Mouse (Mus musculus) ES-E14 (cell line): ENCODE data around the gene Gm38431. TPM values are rescaled to one million over a fixed set of nuclear protein-coding genes. Genes with fewer than 3 reads are reported as not detected.

Source experiments
- DNase-seq: peaks from one replicate; pipeline ENCODE4 v3.0.0-alpha.2; 2013; ENCODE audit warnings: low read depth, low spot score
- H3K27ac ChIP-seq: 2 replicates; pipeline ENCODE4 v1.5.1; 2012; ENCODE audit warnings: low read depth, mild to moderate bottlenecking, low read length, moderate library complexity, mixed read lengths; ENCODE audit not compliant: poor library complexity, insufficient read depth, severe bottlenecking
- H3K36me3 ChIP-seq: 2 replicates; pipeline ENCODE4 v1.6.1; 2012; ENCODE audit warnings: mild to moderate bottlenecking, low read length, moderate library complexity, mixed read lengths; ENCODE audit not compliant: control insufficient read depth, poor library complexity, insufficient read depth, severe bottlenecking
- H3K4me1 ChIP-seq, 2 experiments: fragments of 150-350 bp in 1 of 2; sonication (generic) in 1 of 2; 2 replicates each; pipeline ENCODE4 v1.6.1; 2012; ENCODE audit warnings: low read length in 2 of 2, mild to moderate bottlenecking in 1 of 2, mixed read lengths in 1 of 2; ENCODE audit not compliant: control insufficient read depth in 2 of 2, insufficient read depth in 2 of 2, poor library complexity in 1 of 2
- H3K4me3 ChIP-seq, 2 experiments: fragments of 150-350 bp in 1 of 2; sonication (generic) in 1 of 2; 2 replicates each; pipeline ENCODE4 v1.5.1; 2012; ENCODE audit warnings: low read length in 2 of 2, low read depth in 1 of 2, mild to moderate bottlenecking in 1 of 2, mixed read lengths in 1 of 2; ENCODE audit not compliant: insufficient read depth in 1 of 2, poor library complexity in 1 of 2, severe bottlenecking in 1 of 2
- H3K9ac ChIP-seq: 2 replicates; pipeline ENCODE4 v1.6.1; 2012; ENCODE audit warnings: low read depth, mild to moderate bottlenecking, low read length, mixed read lengths; ENCODE audit not compliant: poor library complexity, insufficient read depth, severe bottlenecking
- H3K9me3 ChIP-seq: fragments of 150-350 bp; sonication (generic); 2 replicates; pipeline ENCODE4 v1.6.1; 2012; ENCODE audit warnings: low read depth, mild to moderate bottlenecking, low read length; ENCODE audit not compliant: control insufficient read depth, insufficient read depth
- CHD2 ChIP-seq: IDR thresholded peaks from 2 replicates; pipeline ENCODE4 v1.6.1; 2014; ENCODE audit warnings: mild to moderate bottlenecking, low read depth, low read length, inconsistent platforms
- HCFC1 ChIP-seq: IDR thresholded peaks from 2 replicates; pipeline ENCODE4 v1.6.1; 2012; ENCODE audit warnings: low read length, inconsistent platforms, borderline replicate concordance; ENCODE audit not compliant: insufficient read depth
- MAFK ChIP-seq: IDR thresholded peaks from 2 replicates; pipeline ENCODE4 v1.6.1; 2014; ENCODE audit warnings: mild to moderate bottlenecking, low read depth, low read length, inconsistent platforms; ENCODE audit not compliant: insufficient read depth
- ZC3H11A ChIP-seq: IDR thresholded peaks from 2 replicates; pipeline ENCODE4 v1.6.1; 2012; ENCODE audit warnings: low read depth, mild to moderate bottlenecking, inconsistent platforms, low read length, borderline replicate concordance
- ZNF384 ChIP-seq: IDR thresholded peaks from 2 replicates; pipeline ENCODE4 v1.6.1; 2012; ENCODE audit warnings: low read depth, low read length, inconsistent platforms
- in situ Hi-C, 2 experiments: fragments of 600-800 bp; cut with MboI; formaldehyde crosslinking; loops; one replicate each; pipeline ENCODE4 v1.15.1; 2025; ENCODE audit warnings: low sequenced_read_pairs in 2 of 2, inconsistent platforms in 1 of 2; ENCODE audit not compliant: unreplicated experiment in 2 of 2
- total RNA-seq: library from RNA; depleted of rRNA; stranded (reverse); fragments of 300-350 nt; gene quantifications from 2 replicates; pipeline ENCODE4 v1.2.3, GENCODE M21; 2012

The Gm38431 gene
- total RNA-seq, 1 experiment: 18.5 TPM

DNA sequence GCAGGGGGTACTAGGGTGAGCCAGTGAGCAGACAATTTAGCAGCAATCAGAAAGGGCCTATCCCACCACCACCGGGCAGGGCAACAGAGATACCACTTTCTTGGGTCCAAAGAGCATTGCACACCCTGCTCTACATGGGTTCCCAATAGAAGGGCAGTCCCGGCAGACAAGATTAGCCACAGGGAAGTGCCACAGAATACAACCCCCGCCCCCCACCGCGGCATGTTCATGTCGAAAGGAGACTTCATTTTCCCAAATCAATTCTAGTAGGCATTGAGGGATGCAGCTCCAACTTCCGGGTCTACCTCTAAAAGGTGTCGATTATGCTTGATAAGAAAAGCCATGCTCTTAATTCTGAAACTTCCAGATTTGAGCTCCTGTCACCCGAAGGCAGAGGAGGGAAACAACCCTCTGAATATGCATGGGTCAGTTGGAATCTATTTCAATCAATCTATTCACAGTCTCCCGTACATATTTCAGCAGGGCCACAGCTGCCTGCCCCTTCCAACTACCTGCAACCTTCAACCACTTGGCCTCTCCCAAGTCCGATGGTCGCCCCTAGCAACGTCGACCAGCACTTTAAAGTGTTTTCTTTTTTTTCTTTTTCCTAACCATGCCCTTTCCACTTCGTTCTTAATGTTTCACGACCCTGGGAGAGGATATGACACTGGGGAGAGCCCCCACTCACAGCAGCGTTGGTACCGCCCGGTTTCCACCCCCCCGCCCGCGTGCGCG, 658 bp downstream of the Gm38431 start:
- Histone ChIP-seq H3K27ac (peak overlapping the region; percentile 96), H3K4me3 (peak overlapping the region; percentile 87 to 93), H3K4me1 (peaks cover 2 to 6% of the 10 kb centered on the region in 2 experiments; a peak in 3 of 4 replicates), H3K9ac (peak overlapping the region; percentile 98), H3K9me3 (no peaks in the 10 kb centered on the region), H3K36me3 (peaks cover 41% of the 10 kb centered on the region)
- TF ChIP-seq ZC3H11A (no peak), ZNF384 (0 out of 2 replicates have a peak, but pooled peaks have one; percentile 13)
- DNase-seq: no peak
- in situ Hi-C loops: no loop called here

DNA sequence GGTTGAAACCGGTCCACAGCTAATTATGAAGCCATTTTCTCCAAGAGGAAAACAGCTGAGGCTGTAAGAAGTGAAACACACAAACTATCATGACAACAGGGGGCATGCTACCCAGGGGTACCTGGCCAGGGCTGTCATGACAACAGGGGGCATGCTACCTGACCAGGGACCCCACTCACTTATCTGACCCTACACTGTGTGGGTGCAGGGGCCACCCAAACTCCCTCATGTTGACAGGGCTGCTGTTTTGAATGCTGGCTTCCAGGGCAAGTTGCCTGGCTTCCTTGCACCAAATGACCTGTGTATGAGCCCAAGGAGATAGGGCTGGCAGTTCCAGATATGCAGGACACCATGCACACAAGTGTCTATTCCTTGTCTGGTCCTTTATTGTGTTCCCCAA, 1.3 kb downstream of the Gm38431 start:
- Histone ChIP-seq H3K9me3 (no peaks in the 10 kb centered on the region), H3K4me3 (peak overlapping the region; percentile 87 to 93), H3K36me3 (peaks cover 46% of the 10 kb centered on the region), H3K27ac (no peak overlapping the region), H3K4me1 (peaks cover 2 to 4% of the 10 kb centered on the region in 2 experiments; a peak in 3 of 4 replicates), H3K9ac (peak overlapping the region; percentile 98; the same call in 1 of the 2 replicates)
- TF ChIP-seq MAFK: no peak
- TF ChIP-seq ZC3H11A: no peak
- no peak for DNase-seq
- in situ Hi-C loops: no loop called here

DNA sequence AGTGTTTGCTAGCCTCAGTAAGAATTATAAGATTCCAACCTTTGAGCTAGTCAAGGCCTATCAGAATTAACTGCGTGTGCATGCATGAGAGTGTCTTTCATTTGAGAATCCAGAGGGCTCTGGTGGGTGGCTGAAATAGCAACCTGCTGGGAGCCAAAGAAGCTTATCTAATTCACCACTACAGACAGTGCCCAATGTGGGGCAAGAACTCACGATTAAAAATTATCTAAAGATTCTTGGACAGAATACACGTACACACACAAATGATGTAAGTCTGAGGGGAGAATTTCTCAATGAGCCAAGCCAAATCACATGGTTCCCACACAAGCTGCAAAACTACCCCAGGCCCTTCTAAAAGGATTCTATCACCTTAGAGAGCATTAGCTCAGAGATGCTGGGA, 8.5 kb downstream of the Gm38431 start:
- Histone ChIP-seq H3K4me3 (no peak overlapping the region), H3K9me3 (no peaks in the 10 kb centered on the region), H3K27ac (no peak overlapping the region), H3K4me1 (no peaks in the 10 kb centered on the region), H3K36me3 (peaks cover 71% of the 10 kb centered on the region), H3K9ac (no peak overlapping the region)
- no peak for DNase-seq
- TF ChIP-seq MAFK (no peak), ZC3H11A (no peak), CHD2 (no peak), HCFC1 (no peak), ZNF384 (no peak)
- in situ Hi-C loops: no loop called here

DNA sequence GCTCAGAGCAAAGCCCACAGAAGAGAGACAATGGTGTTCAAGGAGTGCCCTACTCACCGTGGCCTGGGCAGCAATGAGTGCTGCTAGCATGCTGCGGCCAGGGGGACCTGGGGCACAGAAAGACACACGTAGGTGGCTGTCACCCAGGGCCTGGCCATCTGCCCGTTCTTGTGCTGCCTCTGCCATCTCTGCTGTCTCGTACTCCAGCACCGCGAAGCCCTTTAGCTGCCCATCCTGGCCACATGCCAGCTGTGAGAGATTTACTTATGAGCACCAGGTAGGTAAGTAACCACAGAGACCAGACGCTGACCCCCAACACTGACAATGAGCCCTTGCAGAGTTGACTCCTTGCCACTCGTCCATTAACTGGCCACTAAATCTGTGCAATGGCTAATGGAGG, 10.7 kb downstream of the Gm38431 start:
- Histone ChIP-seq H3K4me1 (no peaks in the 10 kb centered on the region), H3K9ac (no peak overlapping the region), H3K9me3 (no peaks in the 10 kb centered on the region), H3K4me3 (no peak overlapping the region), H3K36me3 (peaks cover 69% of the 10 kb centered on the region), H3K27ac (no peak overlapping the region)
- in situ Hi-C loops: no loop called here
- DNase-seq: no peak
- TF ChIP-seq ZC3H11A: no peak
- TF ChIP-seq MAFK: no peak
- TF ChIP-seq ZNF384: no peak
- no peak for TF ChIP-seq HCFC1

DNA sequence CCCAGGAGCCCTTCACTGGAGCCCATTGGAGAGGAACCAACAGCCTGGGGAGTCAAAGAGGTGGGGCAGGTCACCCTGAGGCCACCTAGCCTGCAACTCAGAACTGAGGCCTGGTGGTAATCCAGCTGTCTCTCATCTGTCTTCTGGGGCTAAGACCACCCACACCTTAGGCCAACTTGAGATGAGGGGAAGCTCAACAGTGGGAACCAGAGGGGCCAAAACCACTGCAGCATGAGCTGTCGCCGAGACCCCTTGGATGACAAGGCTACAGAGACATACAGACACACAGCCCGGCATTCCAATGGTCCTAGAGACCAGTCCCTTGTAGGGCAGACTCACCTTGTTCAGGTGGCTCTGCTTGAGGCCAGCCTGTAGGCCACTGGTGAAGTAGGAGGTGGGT, 16.2 kb downstream of the Gm38431 start:
- Histone ChIP-seq H3K27ac (no peak overlapping the region), H3K9ac (no peak overlapping the region), H3K36me3 (peaks cover 57% of the 10 kb centered on the region), H3K9me3 (no peaks in the 10 kb centered on the region), H3K4me3 (no peak overlapping the region), H3K4me1 (no peaks in the 10 kb centered on the region)
- TF ChIP-seq HCFC1 (no peak), ZNF384 (no peak), MAFK (no peak)
- DNase-seq: no peak
- in situ Hi-C loops: no loop called here
